Mouse (Mus musculus) liver, embryonic 11.5 days (tissue): Measurements from ENCODE around the gene Stard13. TPM values are rescaled to one million over a fixed set of nuclear protein-coding genes. Genes with fewer than 3 reads are reported as not detected.

ENCODE experiments used
- ATAC-seq: fragments of 200-750 bp; cut with Nextera tagmentation; replicated peaks from 2 replicates; pipeline ENCODE4 v1.8.0; 2017; ENCODE audit warnings: moderate number of reproducible peaks, mild to moderate bottlenecking, moderate TSS enrichment, moderate library complexity; ENCODE audit not compliant: low FRiP score
- DNase-seq: peaks from one replicate; pipeline ENCODE4 v3.0.0-alpha.2; 2017; ENCODE audit warnings: low spot score
- H3K27ac ChIP-seq: fragments of 300-500 bp; sonication (generic); 2 replicates; pipeline ENCODE4 v1.5.1; 2014; ENCODE audit warnings: mild to moderate bottlenecking, low read depth, low read length, control low read depth
- H3K27me3 ChIP-seq: fragments of 300-500 bp; sonication (generic); replicated peaks from 2 replicates; pipeline ENCODE4 v1.6.1; 2014; ENCODE audit warnings: low read length, mixed read lengths; ENCODE audit not compliant: control insufficient read depth, insufficient read depth
- H3K36me3 ChIP-seq: fragments of 300-500 bp; sonication (generic); 2 replicates; pipeline ENCODE4 v1.6.1; 2014; ENCODE audit warnings: mild to moderate bottlenecking, low read length, moderate library complexity, mixed read lengths; ENCODE audit not compliant: control insufficient read depth, insufficient read depth
- H3K4me1 ChIP-seq: fragments of 300-500 bp; sonication (generic); replicated peaks from 2 replicates; pipeline ENCODE4 v1.6.1; 2014; ENCODE audit warnings: low read length, mixed read lengths; ENCODE audit not compliant: control insufficient read depth, insufficient read depth
- H3K4me2 ChIP-seq: fragments of 300-500 bp; sonication (generic); 2 replicates; pipeline ENCODE4 v1.6.1; 2014; ENCODE audit warnings: mild to moderate bottlenecking, control low read depth, moderate library complexity
- H3K4me3 ChIP-seq: fragments of 300-500 bp; sonication (generic); 2 replicates; pipeline ENCODE4 v1.5.1; 2014; ENCODE audit warnings: low read depth, low read length, control low read depth
- H3K9ac ChIP-seq: fragments of 300-500 bp; sonication (generic); 2 replicates; pipeline ENCODE4 v1.6.1; 2014; ENCODE audit warnings: low read depth, low read length, control low read depth
- H3K9me3 ChIP-seq: fragments of 300-500 bp; sonication (generic); 2 replicates; pipeline ENCODE4 v1.6.1; 2016; ENCODE audit warnings: low read length, inconsistent platforms, mixed read lengths; ENCODE audit not compliant: control insufficient read depth
- WGBS: fragments of 180-500 bp; shearing (Covaris S2); extraction: QIAGEN DNeasy Blood & Tissue Kit; methylation state at CpG from one replicate; pipeline ENCODE4 v1.1.7; 2014; 5-methylcytosine and 5-hydroxymethylcytosine counted together
- polyA plus RNA-seq: library from polyadenylated mRNA; unstranded; fragments of >200 nt; fragmentation: Nextera tagmentation; extraction: Ambion mirVana; gene quantifications from 2 replicates; pipeline ENCODE4 v1.2.1, GENCODE M21; 2014

Gene Stard13
- polyA plus RNA-seq, 1 experiment from 2014 or later, result 2.3 TPM

GRCm38 (mm10) chr5:151192266-151192665, 41.4 kb downstream of the Stard13 start:
- no peaks in the 10 kb centered on the region for H3K9me3 ChIP-seq
- no peak overlapping the region for H3K27ac ChIP-seq
- no peak overlapping the region for H3K4me2 ChIP-seq
- WGBS, result 70% methylated on average over 2 of the region's 2 CpGs
- no peak overlapping the region for H3K9ac ChIP-seq
- H3K4me1 ChIP-seq, result 0 out of 2 replicates have a peak, but pooled peaks cover 3% of the 10 kb centered on the region
- no peak overlapping the region for H3K4me3 ChIP-seq
- no peaks in the 10 kb centered on the region for H3K27me3 ChIP-seq
- H3K36me3 ChIP-seq, result no peaks in the 10 kb centered on the region
- DNase-seq (no peak), ATAC-seq (no peak)

DNA sequence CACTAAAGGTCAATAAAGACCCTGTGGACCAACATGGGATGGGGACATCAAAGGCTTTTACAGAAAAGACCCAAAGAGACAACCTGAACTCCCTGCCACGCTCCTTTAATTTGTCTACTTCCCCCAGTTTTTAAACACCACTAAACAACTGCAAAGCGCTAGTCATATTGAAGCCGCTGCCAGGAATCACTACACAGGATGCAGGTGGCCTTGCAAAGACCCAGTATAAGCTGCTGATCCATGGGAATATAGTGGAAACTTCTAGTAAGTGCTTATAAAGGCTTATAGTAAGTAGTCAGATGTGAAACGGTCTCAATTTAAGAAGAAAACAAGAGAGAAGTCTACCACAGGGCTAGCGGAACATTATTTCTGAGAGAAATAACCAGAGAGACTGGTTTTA, 42.9 kb downstream of the Stard13 start:
- H3K4me1 ChIP-seq, result 0 out of 2 replicates have a peak, but pooled peaks cover 3% of the 10 kb centered on the region
- no peak overlapping the region for H3K9ac ChIP-seq
- H3K27me3 ChIP-seq, result no peaks in the 10 kb centered on the region
- H3K9me3 ChIP-seq, result no peaks in the 10 kb centered on the region
- no peaks in the 10 kb centered on the region for H3K36me3 ChIP-seq
- peak overlapping the region; percentile 83 for H3K4me2 ChIP-seq
- WGBS, result 83% methylated on average over 5 of the region's 5 CpGs
- no peak for DNase-seq
- no peak overlapping the region for H3K27ac ChIP-seq
- H3K4me3 ChIP-seq, result no peak overlapping the region
- ATAC-seq, result no peak

- WGBS, result 2% methylated on average over 27 of the region's 27 CpGs
- DNase-seq (peak; percentile 70), ATAC-seq (peak; percentile 97)
- Histone ChIP-seq H3K9me3 (no peaks in the 10 kb centered on the region), H3K4me3 (peak overlapping the region; percentile 57), H3K27me3 (no peaks in the 10 kb centered on the region), H3K27ac (no peak overlapping the region), H3K36me3 (no peaks in the 10 kb centered on the region), H3K4me1 (0 out of 2 replicates have a peak, but pooled peaks cover 3% of the 10 kb centered on the region), H3K9ac (peak overlapping the region; percentile 49; the same call in 1 of the 2 replicates), H3K4me2 (peak overlapping the region; percentile 83)
Measured at GRCm38 (mm10) chr5:151189789-151190378, 43.8 kb downstream of the Stard13 start.

GRCm38 (mm10) chr5:151189321-151189720, 44.3 kb downstream of the Stard13 start:
- no peaks in the 10 kb centered on the region for H3K9me3 ChIP-seq
- H3K27ac ChIP-seq, result no peak overlapping the region
- DNase-seq (no peak), ATAC-seq (no peak)
- no peak overlapping the region; the same call in 1 of the 2 replicates for H3K9ac ChIP-seq
- peak overlapping the region; percentile 57 for H3K4me3 ChIP-seq
- H3K4me2 ChIP-seq, result peak overlapping the region; percentile 83
- 36% methylated on average over 3 of the region's 3 CpGs for WGBS
- H3K36me3 ChIP-seq, result no peaks in the 10 kb centered on the region
- no peaks in the 10 kb centered on the region for H3K27me3 ChIP-seq
- 0 out of 2 replicates have a peak, but pooled peaks cover 3% of the 10 kb centered on the region for H3K4me1 ChIP-seq

DNA sequence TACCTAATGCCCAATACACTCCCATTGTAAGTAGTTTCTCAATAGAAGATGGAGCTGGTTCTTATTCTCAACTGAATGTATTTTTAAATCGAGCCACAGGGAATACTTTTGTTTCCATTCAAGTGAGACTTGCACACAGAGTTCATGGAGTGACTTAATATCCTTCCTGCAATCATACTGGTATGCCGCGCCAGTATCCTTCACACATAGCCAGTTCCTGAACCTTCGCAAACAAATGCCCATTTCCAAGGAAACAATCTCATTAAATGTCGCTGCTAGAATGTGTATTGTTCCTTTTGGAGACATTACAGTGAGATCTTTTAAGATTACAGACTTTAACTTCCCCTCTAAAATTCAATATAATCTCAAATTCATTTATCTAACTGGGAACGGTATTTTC, 45.0 kb downstream of the Stard13 start:
- Histone ChIP-seq H3K9ac (no peak overlapping the region), H3K4me2 (no peak overlapping the region), H3K27ac (no peak overlapping the region), H3K27me3 (no peaks in the 10 kb centered on the region), H3K4me3 (no peak overlapping the region), H3K4me1 (0 out of 2 replicates have a peak, but pooled peaks cover 3% of the 10 kb centered on the region), H3K36me3 (no peaks in the 10 kb centered on the region), H3K9me3 (no peaks in the 10 kb centered on the region)
- ATAC-seq (no peak), DNase-seq (no peak)
- WGBS, result 85% methylated on average over 6 of the region's 6 CpGs

DNA sequence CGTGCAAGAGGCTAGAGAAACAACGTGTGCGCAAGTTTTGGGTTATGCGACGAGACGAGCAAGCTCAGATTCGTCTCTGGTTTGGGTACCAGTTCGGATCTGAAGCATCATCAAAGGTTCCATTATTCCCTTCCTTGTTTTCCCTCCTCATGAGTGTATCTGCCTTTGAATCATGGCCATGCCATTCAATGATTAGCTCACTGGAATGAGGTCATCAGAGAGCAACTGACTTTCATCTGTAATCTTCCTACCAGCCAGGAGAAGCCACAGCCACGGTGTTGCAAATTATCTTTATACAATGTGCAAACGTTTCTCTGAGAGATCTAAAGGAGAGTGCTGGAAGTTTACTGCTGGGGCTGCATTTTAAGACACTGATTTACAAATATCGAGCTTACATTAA, 46.3 kb downstream of the Stard13 start:
- DNase-seq, result no peak
- H3K36me3 ChIP-seq, result no peaks in the 10 kb centered on the region
- 0 out of 2 replicates have a peak, but pooled peaks cover 3% of the 10 kb centered on the region for H3K4me1 ChIP-seq
- ATAC-seq, result no peak
- H3K27ac ChIP-seq, result no peak overlapping the region
- WGBS, result 74% methylated on average over 11 of the region's 11 CpGs
- H3K27me3 ChIP-seq, result no peaks in the 10 kb centered on the region
- H3K4me2 ChIP-seq, result no peak overlapping the region
- no peak overlapping the region for H3K4me3 ChIP-seq
- no peaks in the 10 kb centered on the region for H3K9me3 ChIP-seq
- H3K9ac ChIP-seq, result no peak overlapping the region

DNA sequence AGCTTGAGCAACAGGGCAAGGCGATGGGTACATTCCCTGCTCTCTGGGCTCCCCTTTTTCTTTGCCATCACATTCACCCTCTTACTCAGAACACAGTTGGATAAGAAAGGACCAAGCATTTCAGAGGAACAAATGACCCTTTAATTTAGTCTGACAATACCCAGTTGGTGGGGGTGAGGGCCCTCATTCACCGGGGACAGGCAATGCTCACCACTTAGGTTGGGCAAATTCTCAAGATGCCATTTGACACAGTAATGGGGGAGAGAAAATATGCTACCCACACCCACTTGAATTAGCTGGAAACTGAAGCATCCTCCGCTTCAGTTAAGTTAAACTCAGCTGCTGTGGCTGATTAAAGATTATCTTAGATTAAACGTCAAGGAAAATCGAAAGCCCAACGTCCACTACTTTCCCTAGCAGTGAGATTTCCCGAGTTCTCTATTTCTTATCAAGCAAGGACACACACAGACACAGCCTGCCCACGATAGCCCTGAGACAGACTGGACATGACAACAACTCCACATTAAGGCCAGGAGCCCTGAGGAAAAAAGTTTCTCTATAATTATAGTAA, 48.3 kb downstream of the Stard13 start:
- no peak for DNase-seq
- Histone ChIP-seq H3K27ac (no peak overlapping the region), H3K36me3 (no peaks in the 10 kb centered on the region), H3K9ac (no peak overlapping the region), H3K9me3 (no peaks in the 10 kb centered on the region), H3K4me1 (0 out of 2 replicates have a peak, but pooled peaks cover 3% of the 10 kb centered on the region), H3K4me3 (no peak overlapping the region), H3K27me3 (no peaks in the 10 kb centered on the region), H3K4me2 (no peak overlapping the region)
- no peak for ATAC-seq
- WGBS, result 50% methylated on average over 8 of the region's 8 CpGs

GRCm38 (mm10) chr5:151183656-151184240, 49.9 kb downstream of the Stard13 start:
- DNase-seq (no peak), ATAC-seq (no peak)
- 73% methylated on average over 11 of the region's 11 CpGs for WGBS

More at GRCm38 (mm10) chr5:151183656-151184240, 49.9 kb downstream of the Stard13 start:
- no peaks in the 10 kb centered on the region for H3K4me1 ChIP-seq
- H3K4me3 ChIP-seq, result no peak overlapping the region
- H3K9ac ChIP-seq, result no peak overlapping the region
- H3K4me2 ChIP-seq, result no peak overlapping the region
- no peak overlapping the region for H3K27ac ChIP-seq
- H3K27me3 ChIP-seq, result no peaks in the 10 kb centered on the region
- no peaks in the 10 kb centered on the region for H3K9me3 ChIP-seq
- no peaks in the 10 kb centered on the region for H3K36me3 ChIP-seq
